Mouse (Mus musculus) megakaryocyte, embryonic 14.5 days (primary cell): ENCODE results near the gene Tulp2.

Experiments
- FLI1 ChIP-seq: IDR thresholded peaks from 2 replicates; pipeline ENCODE4 v1.6.1; 2012; ENCODE audit warnings: low read length, inconsistent platforms, mixed read lengths
- GATA1 ChIP-seq: IDR thresholded peaks from 3 replicates; pipeline ENCODE4 v1.6.1; 2012; ENCODE audit warnings: mixed read lengths, low read length, inconsistent platforms, borderline replicate concordance

DNA sequence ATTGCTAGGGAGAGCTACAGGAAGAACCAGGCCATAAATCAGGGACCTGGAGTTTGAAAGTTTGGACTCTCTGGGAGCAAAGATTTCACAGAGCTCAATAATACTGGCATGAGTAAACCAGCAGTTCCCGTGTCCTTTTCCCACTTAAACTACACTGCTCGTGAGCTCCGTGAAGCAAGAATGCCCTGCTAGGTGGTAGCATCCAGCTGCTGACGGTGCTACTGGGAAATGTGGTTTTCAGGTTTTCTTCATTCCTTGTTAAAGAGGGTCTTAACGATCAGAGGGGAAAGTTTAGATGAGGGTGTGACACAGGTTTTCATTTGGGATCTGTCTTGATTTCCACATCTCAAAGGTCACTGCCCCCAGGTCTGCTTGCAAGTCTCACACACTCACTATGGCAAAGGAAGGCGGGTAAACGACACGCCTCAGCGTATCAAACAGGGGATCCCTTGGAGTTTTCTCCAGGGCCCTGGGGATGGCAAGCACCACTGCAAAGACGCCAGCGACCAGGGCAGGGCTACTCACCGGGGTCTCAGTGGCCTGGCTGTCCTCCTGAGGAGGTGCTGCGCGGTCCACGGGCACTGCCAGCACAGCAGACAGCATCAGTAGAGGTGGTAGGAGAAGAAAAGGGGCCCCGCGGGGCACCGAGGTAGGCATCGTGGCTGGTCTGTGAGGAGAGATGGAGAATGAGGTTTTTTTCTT, 27.7 kb downstream of the Tulp2 start:
- TF ChIP-seq GATA1 (no peak), FLI1 (no peak)
